Mouse (Mus musculus): ENCODE results near the gene Ppp2r5c. TPM values are rescaled to one million over a fixed set of nuclear protein-coding genes. Genes with fewer than 3 reads are reported as not detected.

Ppp2r5c gene
- polyA plus RNA-seq, 1 experiment from 2014 or later = 146 TPM

GRCm38 (mm10) chr12:110478601-110479008 lies 31.7 kb downstream of the Ppp2r5c start:
- H3K4me3 ChIP-seq = no peak overlapping the region
- H3K9ac ChIP-seq = no peak overlapping the region; the same call in 1 of the 2 replicates
- H3K27ac ChIP-seq = no peak overlapping the region
- no peak overlapping the region for H3K4me2 ChIP-seq (replicated peaks)
- peak; percentile 19; the same call in 1 of the 2 replicates for ATAC-seq (ENCODE audit: low FRiP score, low read depth)
- H3K27me3 ChIP-seq = no peaks in the 10 kb centered on the region
- no peaks in the 10 kb centered on the region for H3K9me3 ChIP-seq
- H3K4me1 ChIP-seq = 0 out of 2 replicates have a peak, but pooled peaks cover under 1% of the 10 kb centered on the region
- H3K36me3 ChIP-seq = peaks cover 26% of the 10 kb centered on the region
- WGBS = 78% methylated on average over 9 of the region's 9 CpGs

DNA sequence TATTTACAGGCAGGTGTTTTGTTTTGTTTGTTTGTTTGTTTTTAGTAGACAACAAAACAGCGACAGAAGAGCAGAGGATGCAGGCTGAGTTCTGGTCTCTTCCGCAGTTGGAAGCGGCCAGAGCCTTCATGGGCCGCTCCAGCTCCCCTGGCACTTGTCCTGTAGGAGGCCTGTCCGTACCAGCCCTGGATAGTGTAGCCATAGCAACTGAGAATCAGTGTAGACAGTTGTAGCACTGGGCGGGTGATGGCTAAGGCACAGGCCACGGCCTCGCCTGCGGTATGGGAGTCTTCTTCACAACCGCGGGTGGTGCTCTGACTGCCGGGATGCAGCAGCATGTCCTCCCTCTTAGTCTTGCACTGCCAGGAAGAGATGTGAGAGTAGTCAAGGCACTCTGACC lies 32.3 kb downstream of the Ppp2r5c start:
- Histone ChIP-seq H3K9me3 (no peaks in the 10 kb centered on the region), H3K9ac (no peak overlapping the region), H3K36me3 (peaks cover 26% of the 10 kb centered on the region), H3K4me3 (no peak overlapping the region), H3K4me1 (peaks cover 7% of the 10 kb centered on the region), H3K27ac (no peak overlapping the region), H3K4me2 (replicated peaks) (no peak overlapping the region), H3K27me3 (no peaks in the 10 kb centered on the region)
- WGBS = 86% methylated on average over 12 of the region's 12 CpGs
- ATAC-seq (ENCODE audit: low FRiP score, low read depth) = no peak

GRCm38 (mm10) chr12:110480701-110481100 lies 33.8 kb downstream of the Ppp2r5c start:
- H3K9ac ChIP-seq = no peak overlapping the region
- H3K4me2 ChIP-seq (replicated peaks) = no peak overlapping the region
- 81% methylated on average over 4 of the region's 4 CpGs for WGBS
- H3K27ac ChIP-seq = no peak overlapping the region
- peaks cover 16% of the 10 kb centered on the region for H3K4me1 ChIP-seq
- H3K27me3 ChIP-seq = no peaks in the 10 kb centered on the region
- no peak overlapping the region for H3K4me3 ChIP-seq
- H3K36me3 ChIP-seq = peaks cover 26% of the 10 kb centered on the region
- ATAC-seq (ENCODE audit: low FRiP score, low read depth) = no peak
- H3K9me3 ChIP-seq = no peaks in the 10 kb centered on the region

DNA sequence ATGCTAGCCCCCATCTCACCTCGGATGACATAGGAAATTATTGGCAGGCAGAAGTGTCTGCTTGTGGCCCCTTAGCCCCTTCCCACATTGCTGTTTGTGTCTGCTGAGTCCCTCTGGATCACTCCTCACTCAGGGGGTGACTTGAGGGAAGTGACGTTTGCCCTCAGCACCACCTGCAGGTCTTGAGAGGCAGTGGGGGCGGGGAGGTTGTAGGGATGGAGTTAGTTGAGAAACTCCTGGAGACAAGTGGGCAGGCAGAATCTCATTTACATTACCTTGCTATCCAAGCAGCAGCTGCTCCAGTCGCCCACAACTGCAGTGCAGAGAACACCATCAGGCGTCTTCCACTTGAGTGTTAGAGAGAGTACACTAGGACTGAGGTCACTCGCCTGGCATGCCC lies 36.8 kb downstream of the Ppp2r5c start:
- peak overlapping the region; percentile 23; the same call in 1 of the 2 replicates for H3K4me2 ChIP-seq (replicated peaks)
- H3K36me3 ChIP-seq = peaks cover 16% of the 10 kb centered on the region
- H3K27me3 ChIP-seq = no peaks in the 10 kb centered on the region
- no peak for ATAC-seq (ENCODE audit: low FRiP score, low read depth)
- no peak overlapping the region for H3K9ac ChIP-seq
- peaks cover 31% of the 10 kb centered on the region for H3K4me1 ChIP-seq
- WGBS = 29% methylated on average over 6 of the region's 6 CpGs
- no peak overlapping the region for H3K27ac ChIP-seq
- H3K9me3 ChIP-seq = no peaks in the 10 kb centered on the region
- no peak overlapping the region for H3K4me3 ChIP-seq

DNA sequence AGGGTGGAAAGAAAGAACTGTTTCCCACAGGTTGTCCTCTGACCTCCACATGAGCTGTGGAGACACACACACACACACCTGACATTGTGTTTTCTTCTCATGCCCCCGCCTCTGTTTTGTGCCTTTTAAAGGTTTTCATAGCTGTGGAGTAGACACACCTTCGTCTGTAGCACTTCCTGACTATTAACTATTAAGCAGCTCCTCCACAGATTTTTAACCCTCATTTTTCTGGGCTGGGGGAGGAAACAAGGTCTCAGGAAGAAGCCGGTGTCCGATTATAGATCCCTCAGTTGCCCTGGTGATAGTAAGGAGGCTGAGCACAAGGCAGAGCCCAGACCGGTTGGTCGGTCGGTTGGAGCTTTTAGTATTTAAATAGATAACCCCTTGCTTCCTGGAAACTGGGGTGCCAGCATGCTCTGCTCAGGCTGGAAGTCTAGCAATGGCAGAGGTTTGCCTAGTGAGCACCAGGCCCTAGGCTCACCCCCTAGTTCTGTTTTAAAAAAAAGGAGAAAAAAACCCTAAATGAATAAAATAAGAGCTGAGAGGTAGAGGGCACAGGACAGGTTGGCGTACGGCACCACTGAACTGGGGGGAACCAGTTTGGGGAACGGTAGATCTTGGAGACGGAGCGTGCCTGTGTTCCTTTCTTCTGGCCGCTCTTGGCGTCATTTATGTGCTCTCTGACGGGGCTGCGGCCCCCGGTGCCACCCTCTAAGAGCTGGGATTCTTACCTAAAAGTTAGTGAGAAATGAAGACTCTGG lies 38.1 kb downstream of the Ppp2r5c start:
- Histone ChIP-seq H3K36me3 (peaks cover 24% of the 10 kb centered on the region), H3K9ac (peak overlapping the region; percentile 78), H3K4me3 (peak overlapping the region; percentile 67), H3K4me1 (peaks cover 31% of the 10 kb centered on the region), H3K9me3 (no peaks in the 10 kb centered on the region), H3K27me3 (no peaks in the 10 kb centered on the region), H3K27ac (peak overlapping the region; percentile 97), H3K4me2 (replicated peaks) (peak overlapping the region; percentile 95)
- 2% methylated on average over 17 of the region's 17 CpGs for WGBS
- peak; percentile 37; the same call in 1 of the 2 replicates for ATAC-seq (ENCODE audit: low FRiP score, low read depth)

GRCm38 (mm10) chr12:110485585-110486331 lies 38.8 kb downstream of the Ppp2r5c start:
- H3K9me3 ChIP-seq = no peaks in the 10 kb centered on the region
- peaks cover 26% of the 10 kb centered on the region for H3K36me3 ChIP-seq
- peak overlapping the region; percentile 81 for H3K9ac ChIP-seq
- peak; percentile 91 for ATAC-seq (ENCODE audit: low FRiP score, low read depth)
- H3K27ac ChIP-seq = peak overlapping the region; percentile 97
- H3K4me2 ChIP-seq (replicated peaks) = peak overlapping the region; percentile 95
- H3K4me1 ChIP-seq = peaks cover 31% of the 10 kb centered on the region
- peak overlapping the region; percentile 67 for H3K4me3 ChIP-seq
- under 1% methylated on average over 27 of the region's 27 CpGs for WGBS
- H3K27me3 ChIP-seq = no peaks in the 10 kb centered on the region

- Histone ChIP-seq H3K9ac (peak overlapping the region; percentile 81), H3K9me3 (no peaks in the 10 kb centered on the region), H3K4me3 (peak overlapping the region; percentile 67), H3K4me1 (peaks cover 31% of the 10 kb centered on the region), H3K4me2 (replicated peaks) (peak overlapping the region; percentile 95), H3K36me3 (peaks cover 24% of the 10 kb centered on the region), H3K27me3 (no peaks in the 10 kb centered on the region), H3K27ac (no peak overlapping the region)
- ATAC-seq (ENCODE audit: low FRiP score, low read depth) = no peak
- 84% methylated on average over 5 of the region's 5 CpGs for WGBS
Measured at GRCm38 (mm10) chr12:110486852-110487251, 39.9 kb downstream of the Ppp2r5c start.

DNA sequence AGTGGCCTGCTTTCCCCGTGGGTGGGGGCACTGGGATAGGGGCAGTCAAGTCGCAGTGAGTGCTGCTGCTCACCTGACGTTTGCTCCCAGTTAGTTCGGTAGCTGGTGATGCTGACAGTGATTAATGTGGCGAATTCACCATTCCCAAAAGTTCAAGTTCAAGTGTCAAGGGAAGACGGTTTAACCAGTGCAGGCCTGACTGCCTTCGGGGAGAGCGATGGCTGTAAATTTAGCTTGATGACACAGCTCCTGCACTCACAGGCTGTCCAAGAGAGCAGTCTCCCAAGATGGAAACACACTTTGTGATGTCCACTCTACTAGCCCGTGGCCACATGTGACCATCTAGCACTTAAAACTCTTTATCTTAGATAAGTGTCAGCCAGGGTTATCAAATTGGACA lies 41.1 kb downstream of the Ppp2r5c start:
- H3K36me3 ChIP-seq = peaks cover 23% of the 10 kb centered on the region
- peaks cover 31% of the 10 kb centered on the region for H3K4me1 ChIP-seq
- no peaks in the 10 kb centered on the region for H3K9me3 ChIP-seq
- H3K27me3 ChIP-seq = no peaks in the 10 kb centered on the region
- no peak for ATAC-seq (ENCODE audit: low FRiP score, low read depth)
- no peak overlapping the region for H3K27ac ChIP-seq
- H3K4me3 ChIP-seq = no peak overlapping the region
- H3K4me2 ChIP-seq (replicated peaks) = no peak overlapping the region
- 76% methylated on average over 9 of the region's 9 CpGs for WGBS
- H3K9ac ChIP-seq = 0 out of 2 replicates have a peak overlapping the region, but pooled peaks have one; percentile 13

DNA sequence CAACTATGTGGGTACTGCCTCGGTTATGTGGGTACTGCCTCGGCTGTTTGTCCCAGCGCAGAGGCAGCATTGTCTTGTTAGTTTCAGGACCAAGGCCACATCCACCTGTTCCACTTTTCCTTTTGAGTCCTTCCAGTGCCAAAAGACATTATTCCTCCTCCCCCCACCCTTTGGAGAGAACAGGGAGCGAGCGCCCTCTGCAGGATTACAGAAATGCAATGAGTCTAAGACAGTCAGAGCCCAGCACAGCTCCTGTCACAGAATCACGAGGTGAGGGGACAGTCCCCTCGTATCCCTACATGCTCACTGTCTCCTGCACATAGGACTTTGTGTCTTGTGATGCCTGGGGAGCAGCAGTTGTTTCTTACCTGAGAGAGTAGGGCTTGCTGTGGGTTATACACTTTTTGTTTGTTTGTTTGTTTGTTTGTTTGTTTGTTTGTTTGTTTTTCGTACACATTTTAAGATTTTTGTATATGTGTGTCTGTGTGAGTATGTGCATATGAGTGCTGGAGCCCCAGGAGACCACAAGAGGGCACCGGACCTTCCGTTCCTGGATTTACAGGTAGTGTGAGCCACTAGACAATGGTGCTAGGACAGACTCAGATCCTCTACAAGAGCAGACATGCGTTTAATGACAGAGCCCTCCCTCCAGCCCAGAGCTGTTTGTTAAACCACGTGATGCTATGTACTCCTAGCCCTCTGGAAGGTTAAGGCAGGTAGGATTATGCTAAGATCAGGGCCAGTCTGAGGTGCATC lies 43.2 kb downstream of the Ppp2r5c start:
- peaks cover 26% of the 10 kb centered on the region for H3K36me3 ChIP-seq
- no peak for ATAC-seq (ENCODE audit: low FRiP score, low read depth)
- no peak overlapping the region for H3K9ac ChIP-seq
- H3K4me2 ChIP-seq (replicated peaks) = no peak overlapping the region
- H3K27ac ChIP-seq = no peak overlapping the region
- H3K9me3 ChIP-seq = no peaks in the 10 kb centered on the region
- H3K27me3 ChIP-seq = no peaks in the 10 kb centered on the region
- no peak overlapping the region for H3K4me3 ChIP-seq
- H3K4me1 ChIP-seq = peaks cover 16% of the 10 kb centered on the region
- WGBS = 93% methylated on average over 12 of the region's 12 CpGs

DNA sequence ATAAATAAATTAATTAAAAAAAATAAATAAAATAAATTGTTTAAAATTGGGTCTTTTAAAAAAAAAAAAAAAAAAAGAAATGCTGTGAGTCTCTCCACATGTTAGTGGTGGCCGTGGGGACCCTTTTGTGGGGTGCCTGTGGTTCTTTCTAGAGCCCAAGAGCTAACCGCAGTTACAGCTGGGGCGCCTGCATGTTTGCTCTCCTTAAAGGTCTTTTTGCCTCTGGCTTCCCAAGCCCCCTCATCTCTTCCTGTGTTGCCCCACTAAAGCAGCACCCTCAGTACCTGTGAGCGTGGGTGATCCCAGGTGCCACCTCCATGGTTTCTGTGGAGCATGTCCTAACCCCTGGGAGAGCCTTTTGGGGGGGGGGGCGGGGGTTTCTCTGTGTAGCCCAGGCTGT lies 45.5 kb downstream of the Ppp2r5c start:
- no peak for ATAC-seq (ENCODE audit: low FRiP score, low read depth)

DNA sequence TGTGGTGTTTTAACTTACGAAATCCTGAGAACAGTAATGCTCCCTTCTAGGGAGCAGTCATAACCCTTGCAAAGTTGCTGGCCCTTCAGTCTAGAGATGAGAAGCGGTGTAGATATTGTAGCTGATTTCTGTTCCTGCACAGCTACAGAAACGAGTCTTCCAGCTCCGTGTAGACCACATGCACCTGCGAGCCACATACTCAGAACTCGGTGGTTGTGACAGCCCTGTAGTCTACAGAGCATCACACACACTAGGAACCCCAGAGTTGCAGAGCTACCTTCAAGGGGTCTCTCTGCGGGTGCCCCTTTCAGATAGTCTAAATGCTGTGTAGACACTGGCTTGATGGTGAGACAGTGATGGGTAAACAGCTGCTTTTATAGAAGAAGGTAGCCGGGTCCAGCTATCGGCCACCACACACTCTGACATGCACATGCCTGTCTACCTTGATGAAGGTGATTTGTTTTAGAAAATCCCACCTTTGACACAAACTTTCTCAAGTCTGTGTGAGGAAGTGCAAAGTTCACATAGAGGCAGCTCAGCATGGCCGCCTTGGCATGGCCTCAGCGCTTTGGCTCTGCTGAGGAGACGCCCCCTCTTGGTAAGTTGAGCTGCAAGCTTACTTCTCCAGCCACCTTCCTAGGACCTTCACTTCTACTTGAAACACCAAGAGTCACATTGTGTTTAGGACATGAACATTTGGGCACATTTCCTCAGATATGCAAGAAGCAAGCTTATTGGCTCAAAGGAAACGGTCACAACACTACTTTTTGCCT lies 46.9 kb downstream of the Ppp2r5c start:
- no peak overlapping the region for H3K9ac ChIP-seq
- WGBS = 95% methylated on average over 13 of the region's 13 CpGs
- no peak overlapping the region for H3K27ac ChIP-seq
- peaks cover 27% of the 10 kb centered on the region for H3K4me1 ChIP-seq
- H3K4me3 ChIP-seq = no peak overlapping the region
- ATAC-seq (ENCODE audit: low FRiP score, low read depth) = no peak
- H3K9me3 ChIP-seq = no peaks in the 10 kb centered on the region
- no peaks in the 10 kb centered on the region for H3K27me3 ChIP-seq
- no peak overlapping the region for H3K4me2 ChIP-seq (replicated peaks)
- peaks cover 25% of the 10 kb centered on the region for H3K36me3 ChIP-seq

More for the DNA sequence above, 45.5 kb downstream of the Ppp2r5c start:
- H3K4me3 ChIP-seq = no peak overlapping the region
- 94% methylated on average over 5 of the region's 5 CpGs for WGBS
- no peaks in the 10 kb centered on the region for H3K9me3 ChIP-seq
- peaks cover 26% of the 10 kb centered on the region for H3K36me3 ChIP-seq
- H3K27me3 ChIP-seq = no peaks in the 10 kb centered on the region
- no peak overlapping the region for H3K4me2 ChIP-seq (replicated peaks)
- H3K4me1 ChIP-seq = peaks cover 18% of the 10 kb centered on the region
- H3K27ac ChIP-seq = no peak overlapping the region
- H3K9ac ChIP-seq = no peak overlapping the region
